Mouse (Mus musculus) urinary bladder, postnatal 36 days (tissue): ENCODE measurements around the gene Fhl2.

Experiments
- DNase-seq, 2 experiments: peaks; one replicate each; pipeline ENCODE4 v3.0.0; 2022; ENCODE audit warnings: low spot score in 2 of 2, mixed read lengths in 1 of 2

Fhl2 gene

DNA sequence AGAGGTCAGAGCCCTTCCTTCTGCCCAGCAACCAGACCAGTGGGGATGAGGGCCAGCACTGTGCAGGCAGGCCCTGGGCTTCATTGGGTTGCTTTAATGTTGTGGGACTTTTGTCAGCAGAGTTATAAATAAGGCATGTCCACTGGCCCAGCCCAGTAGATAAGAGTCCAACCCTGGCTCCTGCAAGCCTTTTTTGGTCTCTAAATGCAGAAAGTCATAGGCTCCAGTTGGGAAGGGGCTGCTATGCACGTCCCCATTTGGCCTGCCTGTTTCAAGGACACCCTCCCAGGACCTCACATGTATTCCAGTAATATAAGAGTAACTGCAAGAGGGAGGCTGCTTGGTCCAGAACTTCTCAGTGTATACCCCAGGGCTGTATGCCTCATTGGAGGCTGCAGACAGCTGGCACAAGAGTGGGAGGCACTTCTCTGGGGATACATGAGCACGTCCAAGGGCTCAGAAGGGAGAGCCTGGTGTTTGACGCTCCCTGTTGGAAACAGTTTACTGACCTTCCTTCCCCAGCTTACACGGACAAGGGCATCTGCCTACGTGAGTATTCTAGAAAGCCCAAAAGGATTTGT lies at the start of gene Fhl2:
Fhl2 (minus strand) TSS at position 324 of the 581 bp plus-strand sequence.
- no peak for DNase-seq

- peak in 1 of 2 experiments; percentile 10 for DNase-seq
These were observed 48.2 kb upstream of the Fhl2 start for GRCm38 (mm10) chr1:43245014-43245413.

GRCm38 (mm10) chr1:43241208-43241607 lies 44.4 kb upstream of the Fhl2 start:
- no peak for DNase-seq

DNA sequence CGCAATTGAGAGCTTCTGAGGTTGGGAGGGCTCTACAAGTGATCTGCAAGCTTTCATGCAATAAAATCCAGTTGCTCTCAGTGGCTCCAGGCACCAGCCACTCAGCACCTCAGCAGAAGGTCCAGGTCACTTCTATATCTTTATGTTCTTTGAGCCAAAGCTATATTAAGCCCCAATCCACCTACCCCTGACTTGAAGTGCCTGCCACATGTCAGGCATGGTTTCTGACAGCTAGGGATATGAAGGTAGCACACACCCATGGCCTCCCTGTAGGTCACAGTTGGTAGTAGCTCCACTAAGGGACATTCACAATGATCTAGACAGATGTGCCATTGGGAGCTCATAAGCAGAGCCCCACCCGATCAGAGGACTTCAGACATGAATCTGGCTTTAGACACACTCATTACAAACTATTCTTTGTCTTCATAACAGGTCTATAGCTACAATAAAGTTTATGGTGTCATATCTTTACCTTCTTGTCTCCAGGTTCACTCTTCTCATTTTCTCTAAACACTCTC lies 43.1 kb upstream of the Fhl2 start:
- no peak for DNase-seq

DNA sequence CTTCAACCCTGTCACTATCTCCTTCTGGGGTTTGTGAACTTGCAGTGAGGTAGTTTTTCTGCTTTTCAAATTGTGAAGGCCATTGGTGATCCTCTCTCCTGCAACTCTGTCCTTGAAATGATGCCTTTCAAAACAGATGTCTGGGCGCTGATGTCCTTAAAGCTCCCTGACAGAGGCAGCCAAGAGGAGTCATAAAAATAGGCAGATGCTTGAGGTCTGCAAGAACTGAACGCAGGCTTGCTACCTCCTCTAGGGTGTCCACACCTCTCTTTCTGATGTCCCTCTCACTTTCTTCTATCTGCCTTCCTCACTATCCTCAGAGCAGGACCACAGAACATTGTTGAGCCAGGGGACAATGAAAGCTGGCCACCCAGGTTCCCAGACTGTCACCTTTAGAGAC lies 41.7 kb upstream of the Fhl2 start:
- no peak for DNase-seq

DNA sequence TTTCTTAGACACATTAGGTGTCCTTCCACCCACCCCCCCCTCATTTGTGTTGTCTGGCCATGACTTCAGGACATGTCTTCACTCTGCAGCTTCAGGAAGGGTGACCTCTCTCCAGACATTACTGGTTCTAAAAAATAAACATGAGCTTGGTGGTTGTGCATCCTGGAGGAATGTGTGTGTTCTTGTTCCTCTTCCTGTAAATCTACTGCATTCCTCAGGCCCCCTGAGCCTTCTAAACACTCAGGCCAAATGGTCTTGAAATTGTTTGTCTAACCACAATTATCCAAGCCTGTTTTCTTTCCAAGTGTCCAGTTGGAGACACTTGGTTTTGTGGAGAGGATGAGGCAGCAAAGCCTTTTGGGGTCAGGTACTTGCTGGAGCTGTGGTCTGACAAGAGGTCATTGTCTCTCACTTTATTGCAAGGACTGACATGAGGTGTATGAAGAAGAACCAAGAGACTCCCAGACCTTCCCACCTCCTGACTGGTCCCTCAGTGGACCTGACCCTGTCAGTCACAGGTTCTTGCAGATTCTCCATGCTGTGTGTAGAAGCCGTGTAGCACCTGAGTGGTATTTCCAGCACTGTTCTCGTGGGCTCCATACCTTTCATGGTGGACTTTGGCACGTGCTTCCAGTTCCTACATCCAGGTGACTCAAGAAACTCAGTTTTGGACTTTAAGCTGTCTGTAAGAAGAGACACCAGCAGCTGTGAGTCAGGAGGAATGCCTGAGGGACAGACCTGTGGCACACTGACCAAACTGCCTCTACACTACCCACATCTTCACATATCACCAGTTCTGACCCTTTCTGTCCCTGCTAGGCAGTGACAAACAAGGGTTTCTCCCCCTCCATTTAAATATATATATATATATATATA lies 40.8 kb upstream of the Fhl2 start:
- no peak for DNase-seq

DNA sequence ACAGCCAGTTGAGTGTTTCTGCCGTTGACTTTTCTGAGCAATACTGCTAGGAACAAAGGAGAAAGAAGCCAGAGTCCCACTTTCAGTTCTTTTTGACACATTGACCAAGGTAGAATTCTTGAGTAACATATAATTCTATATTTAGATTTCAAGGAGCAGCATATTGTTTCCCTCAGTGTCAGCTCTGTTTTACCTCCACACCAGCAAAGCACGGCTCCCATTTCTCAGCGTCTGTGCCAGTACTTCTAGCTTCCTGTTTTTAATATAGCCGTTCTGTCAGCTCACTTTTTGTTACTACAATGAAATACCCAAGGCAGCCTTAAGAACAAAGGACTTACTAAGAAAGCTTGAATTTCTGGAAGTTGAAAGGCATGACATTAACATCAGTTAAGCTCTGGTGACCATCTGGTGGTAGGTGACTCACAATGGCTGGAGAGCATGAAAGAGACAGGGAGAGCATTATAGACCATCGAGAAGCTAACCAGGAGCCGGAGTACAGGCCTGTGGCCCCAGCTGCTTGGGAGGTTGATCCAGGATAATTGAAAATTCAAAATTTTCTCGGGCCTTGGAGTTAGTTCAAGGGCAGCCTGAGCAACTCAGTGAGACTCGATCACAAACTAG lies 28.9 kb upstream of the Fhl2 start:
- DNase-seq, result no peak

GRCm38 (mm10) chr1:43224943-43225342 lies 28.2 kb upstream of the Fhl2 start:
- DNase-seq, result no peak

- no peak for DNase-seq
These were observed 27.4 kb upstream of the Fhl2 start for GRCm38 (mm10) chr1:43224171-43224570.

GRCm38 (mm10) chr1:43223097-43223496 lies 26.3 kb upstream of the Fhl2 start:
- DNase-seq, result no peak

DNA sequence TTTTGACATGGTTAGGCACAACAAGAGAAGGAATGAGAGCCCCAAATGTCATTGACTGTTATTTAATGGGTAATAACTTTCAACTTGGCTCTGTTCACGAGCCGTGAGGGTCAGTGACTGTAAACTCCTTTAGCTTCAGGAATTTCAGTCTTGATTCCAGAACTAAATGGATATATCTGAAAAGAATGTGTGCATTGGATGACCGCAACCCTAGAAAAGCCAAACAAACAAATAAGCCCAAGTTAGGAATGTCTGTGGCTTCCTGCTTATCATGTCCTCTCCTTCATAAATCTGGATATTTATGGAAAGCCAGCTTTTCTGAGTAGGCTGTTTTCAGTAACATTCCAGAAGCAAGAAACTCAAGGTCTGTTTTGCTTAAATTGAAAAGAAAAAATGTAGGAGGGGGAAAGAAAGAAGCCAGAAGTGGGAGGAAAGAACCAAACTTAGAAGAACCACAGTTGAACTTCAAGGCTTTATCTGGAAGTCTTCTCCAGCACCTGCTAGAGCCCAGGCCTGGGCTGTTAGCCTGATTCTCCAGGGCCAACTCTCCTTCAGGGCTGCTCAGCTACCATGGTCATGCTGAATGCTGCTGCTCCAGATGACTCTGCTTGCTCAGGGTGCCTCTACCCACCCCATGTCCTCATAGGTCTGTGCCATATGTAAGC lies 21.4 kb upstream of the Fhl2 start:
- no peak for DNase-seq

GRCm38 (mm10) chr1:43215601-43216000 lies 18.8 kb upstream of the Fhl2 start:
- DNase-seq, result no peak

DNA sequence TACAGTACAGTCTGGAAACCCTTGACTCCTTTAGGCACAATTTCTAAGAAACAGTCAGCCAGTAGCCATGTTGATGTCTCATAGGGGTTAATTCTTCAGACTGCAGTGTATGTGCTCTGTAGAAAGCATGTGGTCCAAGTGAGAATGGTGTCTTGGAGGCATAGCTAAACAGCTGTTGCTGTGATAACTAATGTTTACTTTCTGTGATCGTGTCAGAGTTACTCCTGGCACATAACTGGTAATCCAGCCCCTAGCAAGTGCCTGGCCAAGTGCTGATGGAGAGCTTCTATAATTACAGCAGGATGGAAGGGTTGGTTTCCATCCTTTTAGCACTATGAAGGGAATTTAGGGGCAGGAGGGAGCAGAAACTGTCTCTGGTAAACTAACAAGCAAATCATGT lies 14.5 kb upstream of the Fhl2 start:
- no peak for DNase-seq

- DNase-seq, result no peak
These were observed 13.5 kb upstream of the Fhl2 start for GRCm38 (mm10) chr1:43210285-43210684.

DNA sequence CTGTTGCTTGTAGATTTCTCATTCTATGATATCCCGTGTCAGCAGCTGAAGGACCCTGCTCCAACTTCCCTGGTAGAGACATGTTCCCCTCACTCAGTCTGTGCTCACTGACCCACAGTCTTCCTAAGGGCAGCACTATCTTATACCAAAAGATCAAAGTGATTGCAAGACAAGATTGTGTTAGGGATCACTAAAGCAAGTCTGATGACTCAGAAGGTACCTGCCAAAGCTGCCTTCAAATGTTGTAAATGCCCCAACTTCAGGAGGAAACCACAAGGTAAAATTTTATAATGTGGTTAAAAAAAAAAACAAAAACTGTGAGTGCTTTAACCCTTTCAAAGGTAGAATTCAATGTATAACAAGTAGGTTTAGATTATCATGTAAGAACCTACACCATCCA lies 10.4 kb upstream of the Fhl2 start:
- DNase-seq, result no peak

DNA sequence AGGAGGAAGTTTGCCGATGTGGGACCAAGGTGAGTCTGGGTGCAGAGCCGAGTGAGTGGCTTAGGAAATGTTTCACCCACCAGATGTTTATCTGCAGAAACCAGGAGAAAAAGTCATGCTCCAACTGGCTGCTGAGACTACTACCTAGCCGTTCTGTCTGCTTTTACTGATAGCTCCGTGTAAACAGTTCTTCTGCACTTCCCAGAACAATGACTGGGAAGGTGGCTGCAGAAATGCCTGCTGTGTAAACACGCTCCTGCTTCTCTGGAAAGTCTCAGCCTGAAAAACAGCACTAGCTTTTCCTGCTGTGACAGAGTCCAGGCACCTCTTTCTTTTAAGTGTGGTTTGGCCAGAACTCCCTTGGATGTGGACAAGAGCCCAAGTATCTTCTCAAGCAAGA lies 6.5 kb upstream of the Fhl2 start:
- DNase-seq, result peak in 1 of 2 experiments; percentile 21

GRCm38 (mm10) chr1:43202226-43202625 lies 5.4 kb upstream of the Fhl2 start:
- no peak for DNase-seq

GRCm38 (mm10) chr1:43201796-43202195 lies 5.0 kb upstream of the Fhl2 start:
- no peak for DNase-seq

DNA sequence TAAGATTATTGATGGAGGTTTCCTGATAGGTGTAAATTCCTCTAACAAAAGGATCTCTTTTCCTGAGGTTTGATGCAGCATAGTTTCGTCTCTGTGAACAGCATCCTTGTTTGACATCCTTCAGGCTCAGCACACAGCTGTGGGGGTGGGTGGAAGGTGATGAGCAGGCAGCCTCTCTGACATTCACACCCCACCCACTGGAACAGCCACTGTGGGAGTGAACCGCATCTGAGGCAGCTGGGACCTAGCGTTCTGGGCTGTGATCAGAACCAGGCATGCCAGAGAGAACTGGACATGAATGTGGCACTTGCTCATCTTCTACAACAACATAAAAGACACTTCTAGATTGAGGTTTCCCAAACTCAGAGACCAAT lies 3.1 kb upstream of the Fhl2 start:
- DNase-seq, result no peak

GRCm38 (mm10) chr1:43199210-43199866 lies 2.6 kb upstream of the Fhl2 start:
- DNase-seq, result no peak

- DNase-seq, result no peak
These were observed 725 bp downstream of the Fhl2 start for GRCm38 (mm10) chr1:43196059-43196458.

- no peak for DNase-seq
These were observed 3.4 kb downstream of the Fhl2 start for GRCm38 (mm10) chr1:43193423-43193822.
